In genomic region chr6:86128504-86128903, GRCm38 (mm10) we compare ENCODE assay signal across 8 mouse cellular contexts.
DNase-seq lines count a peak whose midpoint lies in the region; ATAC-seq and TF ChIP-seq lines count a peak whose summit lies in the region.

No protein-coding gene starts in this region.

- H3K9ac ChIP-seq in liver, embryonic 11.5 days (ENCODE audit: low read depth, low read length), result no peak overlapping the region
- no peak overlapping the region for H3K9ac ChIP-seq in heart, embryonic 12.5 days

- peak overlapping the region; percentile 69; the same call in 1 of the 2 replicates for H3K27ac ChIP-seq in liver, embryonic 11.5 days (ENCODE audit: low read depth, low read length)
- no peak overlapping the region for H3K27ac ChIP-seq in heart, embryonic 12.5 days (ENCODE audit: poor library complexity, severe bottlenecking)

- H3K9me3 ChIP-seq in liver, embryonic 11.5 days (ENCODE audit: control insufficient read depth, low read length), result no peaks in the 10 kb centered on the region
- no peaks in the 10 kb centered on the region for H3K9me3 ChIP-seq in heart, embryonic 12.5 days (replicated peaks)

- ATAC-seq in liver, embryonic 11.5 days (replicated peaks; ENCODE audit: low FRiP score), result no peak
- no peak for ATAC-seq in heart, embryonic 12.5 days (ENCODE audit: insufficient number of reproducible peaks, low FRiP score)

- H3K4me2 ChIP-seq in liver, embryonic 11.5 days, result no peak overlapping the region
- no peak overlapping the region for H3K4me2 ChIP-seq in heart, embryonic 12.5 days

- H3K4me1 ChIP-seq in lung, adult 2 months (ENCODE audit: control insufficient read depth, insufficient read depth, low read length), result no peaks in the 10 kb centered on the region
- H3K4me1 ChIP-seq in liver, embryonic 11.5 days (replicated peaks; ENCODE audit: control insufficient read depth, insufficient read depth, low read length), result peaks cover 27% of the 10 kb centered on the region
- H3K4me1 ChIP-seq in heart, embryonic 12.5 days (replicated peaks), result no peaks in the 10 kb centered on the region

- no peaks in the 10 kb centered on the region for H3K36me3 ChIP-seq in liver, embryonic 11.5 days (ENCODE audit: control insufficient read depth, insufficient read depth, low read length)
- H3K36me3 ChIP-seq in heart, embryonic 12.5 days, result no peaks in the 10 kb centered on the region

- H3K27me3 ChIP-seq in liver, embryonic 11.5 days (replicated peaks; ENCODE audit: control insufficient read depth, insufficient read depth, low read length), result no peaks in the 10 kb centered on the region
- no peaks in the 10 kb centered on the region for H3K27me3 ChIP-seq in heart, embryonic 12.5 days (replicated peaks)

- TF ChIP-seq POLR2A in lung, adult 2 months (IDR thresholded peaks at IDR 0.05; ENCODE audit: borderline replicate concordance, extremely low read depth, low read depth, low read length), result no peak

- WGBS in lung, adult 2 months, result 52% methylated on average over 4 of the region's 4 CpGs
- 50% methylated on average over 4 of the region's 4 CpGs for WGBS in liver, embryonic 11.5 days
- WGBS in heart, embryonic 12.5 days, result 59% methylated on average over 4 of the region's 4 CpGs

- DNase-seq in adrenal gland, adult 2 months, result peak; percentile 21
- DNase-seq in adrenal gland, postnatal 4 days (ENCODE audit: low spot score in 2 of 2), result no peak
- DNase-seq in lung, adult 2 months, result no peak
- no peak for DNase-seq in lung, adult 18-20 months
- DNase-seq in adrenal gland, postnatal 36 days, result peak; percentile 37 to 56
- DNase-seq in liver, embryonic 11.5 days (ENCODE audit: low spot score), result no peak
- peak; percentile 25 for DNase-seq in thymus, postnatal 25 days

- no peak overlapping the region for H3K4me3 ChIP-seq in lung, adult 2 months (replicated peaks; ENCODE audit: extremely low read depth, low read depth, low read length)
- H3K4me3 ChIP-seq in liver, embryonic 11.5 days (ENCODE audit: low read depth, low read length), result no peak overlapping the region
- no peak overlapping the region for H3K4me3 ChIP-seq in heart, embryonic 12.5 days

- TF ChIP-seq CTCF in lung, adult 2 months (IDR thresholded peaks at IDR 0.05; ENCODE audit: insufficient read depth, low read length), result peak; percentile 65

Comparison
In these comparisons a context has a peak if more than half of its experiments do, and no peak if none do; other contexts are left out.
1. DNase-seq: peak in adrenal gland, adult 2 months (single experiment), adrenal gland, postnatal 36 days (2 of 2) and thymus, postnatal 25 days (single experiment); none in adrenal gland, postnatal 4 days (0 of 2), lung, adult 2 months (single experiment), lung, adult 18-20 months (0 of 2) and liver, embryonic 11.5 days (single experiment).